Mouse (Mus musculus) liver, postnatal 0 days (tissue): ENCODE measurements around the gene Pdcd1lg2. TPM values are rescaled to one million over a fixed set of nuclear protein-coding genes. Genes with fewer than 3 reads are reported as not detected.

Source experiments
- ATAC-seq: fragments of 200-750 bp; cut with Nextera tagmentation; 2 replicates; pipeline ENCODE4 v1.8.0; 2017; ENCODE audit warnings: mild to moderate bottlenecking, moderate library complexity
- DNase-seq: peaks from one replicate; pipeline ENCODE4 v3.0.0-alpha.2; 2016
- H3K27ac ChIP-seq: fragments of 300-500 bp; sonication (generic); 2 replicates; pipeline ENCODE4 v1.5.1; 2014; ENCODE audit warnings: antibody characterized with exemption, moderate library complexity, mild to moderate bottlenecking, low read depth
- H3K27me3 ChIP-seq: fragments of 300-500 bp; sonication (generic); 2 replicates; pipeline ENCODE4 v1.6.1; 2014; ENCODE audit warnings: low read length, control low read depth, mixed read lengths; ENCODE audit not compliant: insufficient read depth
- H3K36me3 ChIP-seq: fragments of 300-500 bp; sonication (generic); replicated peaks from 2 replicates; pipeline ENCODE4 v1.6.1; 2014; ENCODE audit warnings: mild to moderate bottlenecking, control low read depth, low read length, moderate library complexity, mixed read lengths; ENCODE audit not compliant: insufficient read depth
- H3K4me1 ChIP-seq: fragments of 300-500 bp; sonication (generic); 2 replicates; pipeline ENCODE4 v1.6.1; 2014; ENCODE audit warnings: antibody characterized with exemption, mild to moderate bottlenecking, control low read depth; ENCODE audit not compliant: insufficient read depth
- H3K4me2 ChIP-seq: fragments of 300-500 bp; sonication (generic); 2 replicates; pipeline ENCODE4 v1.6.1; 2014; ENCODE audit warnings: low read depth, mild to moderate bottlenecking, low read length, moderate library complexity, mixed read lengths
- H3K4me3 ChIP-seq: fragments of 300-500 bp; sonication (generic); 2 replicates; pipeline ENCODE4 v1.5.1; 2014; ENCODE audit warnings: low read depth, low read length
- H3K9ac ChIP-seq: fragments of 300-500 bp; sonication (generic); replicated peaks from 2 replicates; pipeline ENCODE4 v1.6.1; 2014; ENCODE audit warnings: mild to moderate bottlenecking, moderate library complexity
- H3K9me3 ChIP-seq: fragments of 300-500 bp; sonication (generic); 2 replicates; pipeline ENCODE4 v1.6.1; 2016; ENCODE audit warnings: mild to moderate bottlenecking, control low read depth, low read length, mixed read lengths
- CTCF ChIP-seq: sonication (generic); IDR thresholded peaks from 2 replicates; pipeline ENCODE4 v1.5.1; 2016; ENCODE audit warnings: antibody characterized with exemption, low read depth
- EP300 ChIP-seq: IDR thresholded peaks from 2 replicates; pipeline ENCODE4 v1.6.1; 2016; ENCODE audit warnings: antibody characterized with exemption, low read depth, mild to moderate bottlenecking
- WGBS: fragments of 180-500 bp; shearing (Covaris S2); extraction: QIAGEN DNeasy Blood & Tissue Kit; methylation state at CpG from one replicate; pipeline ENCODE4 v1.1.7; 2014; ENCODE audit not compliant: insufficient replicate concordance; 5-methylcytosine and 5-hydroxymethylcytosine counted together
- polyA plus RNA-seq: library from polyadenylated mRNA; unstranded; fragments of >200 nt; fragmentation: Nextera tagmentation; extraction: Ambion mirVana; gene quantifications from 2 replicates; pipeline ENCODE4 v1.2.1, GENCODE M21; 2015

Gene Pdcd1lg2
- polyA plus RNA-seq, 1 experiment from 2014 or later, result not detected

DNA sequence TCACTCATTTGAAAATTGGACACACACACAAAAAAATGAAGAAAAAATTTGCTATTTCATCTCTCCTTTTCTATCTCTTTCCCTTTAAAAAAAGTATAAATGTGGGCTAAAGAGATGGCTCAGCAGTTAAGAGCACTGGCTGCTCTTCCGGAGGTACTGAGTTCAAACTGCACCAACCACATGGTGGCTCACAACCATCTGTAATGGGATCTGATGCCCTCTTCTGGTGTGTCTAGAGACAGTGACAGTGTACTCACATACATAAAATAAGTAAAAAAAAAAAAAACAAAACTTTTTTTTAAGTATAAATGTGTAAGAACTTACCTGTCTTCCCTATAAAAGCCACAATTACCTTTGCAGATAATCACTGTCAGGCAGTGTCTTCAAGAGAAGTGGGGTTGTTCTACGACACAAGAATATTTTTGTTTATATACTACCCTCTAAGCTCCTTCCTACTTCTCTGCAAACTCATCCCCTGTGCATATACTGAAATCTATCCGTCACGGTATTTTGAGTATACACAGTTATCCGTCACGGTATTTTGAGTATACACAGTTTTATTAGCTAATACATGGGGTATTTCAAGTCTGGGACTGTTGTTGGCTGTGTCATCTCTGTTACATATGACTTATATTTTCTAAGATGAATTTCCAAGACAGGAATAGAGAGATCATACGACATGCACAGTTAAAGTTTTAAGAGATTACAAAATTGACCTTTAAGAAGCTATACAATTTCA lies 40.0 kb upstream of the Pdcd1lg2 start:
- Histone ChIP-seq H3K27me3 (no peaks in the 10 kb centered on the region), H3K9ac (no peak overlapping the region), H3K4me1 (peaks cover 27% of the 10 kb centered on the region), H3K4me2 (peak overlapping the region; percentile 68), H3K4me3 (0 out of 2 replicates have a peak overlapping the region, but pooled peaks have one; percentile 46), H3K9me3 (no peaks in the 10 kb centered on the region), H3K27ac (peak overlapping the region; percentile 80; the same call in 1 of the 2 replicates), H3K36me3 (peaks cover 4% of the 10 kb centered on the region; the same call in 1 of the 2 replicates)
- DNase-seq, result no peak
- ATAC-seq, result no peak
- WGBS, result 83% methylated on average over 7 of the region's 7 CpGs
- TF ChIP-seq EP300 (no peak), CTCF (0 out of 2 replicates have a peak, but pooled peaks have one; percentile 5)

DNA sequence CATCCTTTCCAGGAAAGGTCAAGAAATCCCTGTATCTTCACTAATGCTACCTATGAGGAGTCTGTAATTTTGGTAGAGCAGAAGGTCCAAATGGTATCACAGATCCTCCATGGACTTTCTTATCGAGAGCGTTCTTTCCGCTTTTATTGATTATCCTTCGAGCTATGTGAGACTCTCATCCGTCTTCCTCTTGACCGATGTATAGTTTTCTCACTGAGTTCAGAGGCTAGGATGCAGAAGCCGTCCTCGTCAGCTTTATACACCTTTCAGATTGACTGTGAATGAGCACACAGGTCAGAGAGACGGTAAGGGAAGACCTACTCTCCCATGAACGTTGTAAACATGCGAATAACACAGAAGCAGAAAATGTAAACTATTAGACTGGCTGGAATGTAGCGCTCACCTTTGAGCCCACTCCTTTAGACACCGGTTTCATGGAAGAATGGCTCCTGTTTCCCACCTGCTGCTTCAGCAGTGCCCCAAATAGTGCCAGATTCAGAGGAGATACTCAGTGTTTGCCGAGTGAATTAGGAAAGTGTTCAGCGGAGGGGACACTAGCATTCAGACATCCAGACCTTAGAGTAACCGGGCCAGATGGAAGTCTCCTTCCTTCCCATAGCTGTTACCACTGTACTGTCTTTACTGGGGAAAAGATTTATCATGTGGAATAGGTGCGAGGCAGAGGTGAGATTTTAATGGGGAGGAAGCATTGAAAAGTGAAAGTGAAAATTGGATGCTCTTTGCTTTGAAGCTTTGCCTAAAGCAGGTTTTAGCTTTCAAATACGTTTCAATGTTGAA lies 39.2 kb upstream of the Pdcd1lg2 start:
- Histone ChIP-seq H3K9me3 (no peaks in the 10 kb centered on the region), H3K4me3 (peak overlapping the region; percentile 46), H3K27ac (peak overlapping the region; percentile 80), H3K36me3 (peaks cover 4% of the 10 kb centered on the region; the same call in 1 of the 2 replicates), H3K4me1 (peaks cover 20% of the 10 kb centered on the region), H3K9ac (peak overlapping the region; percentile 57), H3K4me2 (peak overlapping the region; percentile 68), H3K27me3 (no peaks in the 10 kb centered on the region)
- ATAC-seq, result no peak
- no peak for DNase-seq
- WGBS, result 60% methylated on average over 18 of the region's 18 CpGs
- TF ChIP-seq EP300, result no peak
- TF ChIP-seq CTCF, result no peak

DNA sequence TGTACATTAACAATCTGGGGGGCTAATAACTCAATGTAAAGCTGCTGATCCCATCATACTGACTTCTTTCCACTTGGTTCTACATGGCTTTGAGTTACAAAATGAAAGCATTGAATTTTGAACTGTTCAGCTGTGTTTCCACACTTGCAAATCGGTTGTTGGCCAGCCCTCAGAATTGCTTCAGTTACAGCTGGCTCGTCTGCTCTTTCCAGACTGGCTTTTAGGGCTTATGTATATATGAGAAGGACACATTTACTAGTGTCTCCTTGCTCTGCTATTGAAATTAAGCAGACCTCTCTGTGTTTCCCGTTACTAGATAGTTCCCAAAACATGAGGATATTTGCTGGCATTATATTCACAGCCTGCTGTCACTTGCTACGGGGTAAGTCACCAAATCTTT lies 38.6 kb upstream of the Pdcd1lg2 start:
- peaks cover 20% of the 10 kb centered on the region for H3K4me1 ChIP-seq
- TF ChIP-seq EP300 (no peak), CTCF (no peak)
- ATAC-seq, result peak; percentile 41; the same call in 1 of the 2 replicates
- H3K9ac ChIP-seq, result peak overlapping the region; percentile 57
- H3K4me3 ChIP-seq, result peak overlapping the region; percentile 46
- DNase-seq, result no peak
- peak overlapping the region; percentile 68 for H3K4me2 ChIP-seq
- H3K27ac ChIP-seq, result peak overlapping the region; percentile 80
- WGBS, result 38% methylated on average over 4 of the region's 4 CpGs
- peaks cover 4% of the 10 kb centered on the region; the same call in 1 of the 2 replicates for H3K36me3 ChIP-seq
- no peaks in the 10 kb centered on the region for H3K9me3 ChIP-seq
- no peaks in the 10 kb centered on the region for H3K27me3 ChIP-seq

DNA sequence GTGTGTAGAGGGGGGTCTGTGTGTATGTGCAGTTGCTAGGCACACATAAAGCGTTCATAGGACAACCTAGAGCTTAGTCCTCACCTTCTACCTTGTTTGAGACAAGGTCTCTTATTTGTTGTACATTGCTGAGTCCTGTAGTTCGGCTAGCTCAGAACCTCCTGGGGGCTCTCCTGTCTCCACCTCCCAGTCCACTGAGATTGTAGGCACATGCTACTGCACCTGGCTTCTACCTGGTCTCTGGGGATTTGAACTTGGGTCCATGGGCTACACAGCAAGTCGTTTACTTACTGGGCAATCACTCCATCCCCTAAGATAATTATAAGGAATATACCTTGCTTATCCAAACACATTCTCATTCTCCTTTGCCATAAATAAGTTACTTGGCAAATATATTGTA lies 38.1 kb upstream of the Pdcd1lg2 start:
- Histone ChIP-seq H3K4me2 (peak overlapping the region; percentile 68), H3K27ac (peak overlapping the region; percentile 80), H3K9ac (0 out of 2 replicates have a peak overlapping the region, but pooled peaks have one; percentile 57), H3K9me3 (no peaks in the 10 kb centered on the region), H3K36me3 (peaks cover 4% of the 10 kb centered on the region; the same call in 1 of the 2 replicates), H3K4me1 (peaks cover 17% of the 10 kb centered on the region), H3K4me3 (no peak overlapping the region), H3K27me3 (no peaks in the 10 kb centered on the region)
- ATAC-seq (no peak), DNase-seq (no peak)
- TF ChIP-seq EP300, result no peak
- TF ChIP-seq CTCF, result no peak
- 68% methylated on average over 3 of the region's 3 CpGs for WGBS

DNA sequence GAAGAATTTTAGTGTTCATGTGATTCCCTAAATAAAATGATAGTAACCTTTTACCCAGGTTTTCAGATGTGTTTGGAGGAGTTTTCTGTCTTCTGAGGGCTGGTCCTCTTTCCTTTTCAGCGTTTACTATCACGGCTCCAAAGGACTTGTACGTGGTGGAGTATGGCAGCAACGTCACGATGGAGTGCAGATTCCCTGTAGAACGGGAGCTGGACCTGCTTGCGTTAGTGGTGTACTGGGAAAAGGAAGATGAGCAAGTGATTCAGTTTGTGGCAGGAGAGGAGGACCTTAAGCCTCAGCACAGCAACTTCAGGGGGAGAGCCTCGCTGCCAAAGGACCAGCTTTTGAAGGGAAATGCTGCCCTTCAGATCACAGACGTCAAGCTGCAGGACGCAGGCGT lies 37.3 kb upstream of the Pdcd1lg2 start:
- H3K4me1 ChIP-seq, result peaks cover 17% of the 10 kb centered on the region
- 77% methylated on average over 11 of the region's 11 CpGs for WGBS
- TF ChIP-seq EP300, result no peak
- no peak for TF ChIP-seq CTCF
- no peak overlapping the region for H3K4me2 ChIP-seq
- H3K9me3 ChIP-seq, result no peaks in the 10 kb centered on the region
- no peak overlapping the region for H3K27ac ChIP-seq
- no peaks in the 10 kb centered on the region for H3K27me3 ChIP-seq
- H3K9ac ChIP-seq, result no peak overlapping the region
- H3K4me3 ChIP-seq, result no peak overlapping the region
- ATAC-seq (no peak), DNase-seq (no peak)
- H3K36me3 ChIP-seq, result peaks cover 4% of the 10 kb centered on the region; the same call in 1 of the 2 replicates

DNA sequence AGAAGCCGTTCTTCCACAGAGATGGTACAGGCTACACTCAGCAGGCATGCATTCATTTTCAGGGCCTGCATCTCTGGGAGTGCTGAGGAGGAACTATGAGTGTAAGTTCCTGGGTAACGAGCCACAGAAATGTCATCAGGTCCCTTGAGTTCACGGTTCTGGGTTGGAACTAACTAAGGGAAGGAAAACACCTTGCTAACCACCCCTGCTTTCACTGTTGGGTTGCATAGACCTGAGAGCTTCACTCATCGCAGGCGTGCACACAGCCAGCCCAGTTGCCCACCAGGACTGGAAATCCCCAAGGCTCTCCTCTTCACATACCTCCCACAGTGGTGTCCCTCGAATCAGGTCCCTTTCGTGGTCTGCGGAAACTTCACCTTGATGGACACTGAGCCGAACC lies 35.8 kb upstream of the Pdcd1lg2 start:
- DNase-seq (no peak), ATAC-seq (no peak)
- no peak overlapping the region for H3K9ac ChIP-seq
- H3K36me3 ChIP-seq, result peaks cover 4% of the 10 kb centered on the region; the same call in 1 of the 2 replicates
- no peaks in the 10 kb centered on the region for H3K27me3 ChIP-seq
- no peaks in the 10 kb centered on the region for H3K9me3 ChIP-seq
- no peak for TF ChIP-seq CTCF
- no peak for TF ChIP-seq EP300
- H3K4me1 ChIP-seq, result peaks cover 7% of the 10 kb centered on the region; the same call in 1 of the 2 replicates
- H3K4me3 ChIP-seq, result no peak overlapping the region
- WGBS, result 83% methylated on average over 9 of the region's 9 CpGs
- no peak overlapping the region for H3K27ac ChIP-seq
- no peak overlapping the region for H3K4me2 ChIP-seq
